In genomic region chr6:108531324-108532311, GRCm38 (mm10) we compare ENCODE assay signal across 8 mouse cellular contexts.
A peak's percentile ranks its signal among the peaks of the same experiment; 100 is the strongest.
DNase-seq lines count a peak whose midpoint lies in the region; ATAC-seq and TF ChIP-seq lines count a peak whose summit lies in the region.

No protein-coding gene starts in this region.

- peak overlapping the region; percentile 32 for H3K4me3 ChIP-seq in erythroblast, embryonic 14.5 days (replicated peaks)
- H3K4me3 ChIP-seq in intestine, embryonic 14.5 days (ENCODE audit: low read depth, low read length) = no peak overlapping the region
- no peak overlapping the region for H3K4me3 ChIP-seq in lung, adult 2 months (replicated peaks; ENCODE audit: extremely low read depth, low read depth, low read length)

- no peaks in the 10 kb centered on the region for H3K27me3 ChIP-seq in erythroblast, embryonic 14.5 days (ENCODE audit: control insufficient read depth)
- H3K27me3 ChIP-seq in intestine, embryonic 14.5 days (replicated peaks; ENCODE audit: control insufficient read depth, insufficient read depth, low read length) = no peaks in the 10 kb centered on the region

- peak overlapping the region; percentile 27; the same call in 1 of the 2 replicates for H3K27ac ChIP-seq in intestine, embryonic 14.5 days (ENCODE audit: low read depth)

- H3K9ac ChIP-seq in intestine, embryonic 14.5 days (ENCODE audit: low read length) = no peak overlapping the region

- no peaks in the 10 kb centered on the region for H3K9me3 ChIP-seq in erythroblast, embryonic 14.5 days (ENCODE audit: control insufficient read depth, low read length)
- H3K9me3 ChIP-seq in intestine, embryonic 14.5 days (ENCODE audit: control insufficient read depth, low read length) = no peaks in the 10 kb centered on the region

- no peak for TF ChIP-seq CTCF in lung, adult 2 months (IDR thresholded peaks at IDR 0.05; ENCODE audit: insufficient read depth, low read length)

- TF ChIP-seq POLR2A in lung, adult 2 months (IDR thresholded peaks at IDR 0.05; ENCODE audit: borderline replicate concordance, extremely low read depth, low read depth, low read length) = no peak

- peaks cover 85% of the 10 kb centered on the region for H3K4me1 ChIP-seq in erythroblast, embryonic 14.5 days (ENCODE audit: control insufficient read depth)
- peaks cover 22% of the 10 kb centered on the region for H3K4me1 ChIP-seq in intestine, embryonic 14.5 days (replicated peaks; ENCODE audit: control insufficient read depth, insufficient read depth, low read length)
- H3K4me1 ChIP-seq in lung, adult 2 months (ENCODE audit: control insufficient read depth, insufficient read depth, low read length) = peaks cover 26% of the 10 kb centered on the region

- WGBS in intestine, embryonic 14.5 days = 29% methylated on average over 12 of the region's 12 CpGs
- WGBS in lung, adult 2 months = 34% methylated on average over 12 of the region's 12 CpGs

- peak; percentile 22 for ATAC-seq in intestine, embryonic 14.5 days (replicated peaks; ENCODE audit: low FRiP score, low TSS enrichment, low read depth)
- peak; percentile 10; the same call in 1 of the 2 replicates for ATAC-seq in neutrophil, adult 5-6 weeks (ENCODE audit: extremely low read depth, insufficient number of reproducible peaks, low FRiP score, poor library complexity, severe bottlenecking)

- H3K4me2 ChIP-seq in intestine, embryonic 14.5 days (ENCODE audit: low read length) = no peak overlapping the region

- H3K36me3 ChIP-seq in erythroblast, embryonic 14.5 days (ENCODE audit: control insufficient read depth) = peaks cover 12% of the 10 kb centered on the region
- no peaks in the 10 kb centered on the region; the same call in 1 of the 2 replicates for H3K36me3 ChIP-seq in intestine, embryonic 14.5 days (ENCODE audit: control insufficient read depth, insufficient read depth, low read length)

- peak; percentile 48 for DNase-seq in spleen, adult 12 weeks (ENCODE audit: low spot score)
- no peak for DNase-seq in spleen, postnatal 14 days (ENCODE audit: low spot score in 2 of 2)
- peak; percentile 60 for DNase-seq in intestine, embryonic 14.5 days (ENCODE audit: low spot score)
- peak; percentile 52 for DNase-seq in lung, adult 2 months
- DNase-seq in right cerebral cortex, postnatal 14 days = no peak
- no peak for DNase-seq in embryo, embryonic 11 days

Comparison
In these comparisons a context has a peak if more than half of its experiments do, and no peak if none do; other contexts are left out.
1. DNase-seq: peak in spleen, adult 12 weeks (single experiment), intestine, embryonic 14.5 days (single experiment) and lung, adult 2 months (single experiment); none in spleen, postnatal 14 days (0 of 2), right cerebral cortex, postnatal 14 days (single experiment) and embryo, embryonic 11 days (single experiment).